Mouse (Mus musculus): ENCODE data around the gene Lcn4. TPM values are rescaled to one million over a fixed set of nuclear protein-coding genes. Genes with fewer than 3 reads are reported as not detected.

Lcn4 gene
- polyA plus RNA-seq, 1 experiment = not detected

DNA sequence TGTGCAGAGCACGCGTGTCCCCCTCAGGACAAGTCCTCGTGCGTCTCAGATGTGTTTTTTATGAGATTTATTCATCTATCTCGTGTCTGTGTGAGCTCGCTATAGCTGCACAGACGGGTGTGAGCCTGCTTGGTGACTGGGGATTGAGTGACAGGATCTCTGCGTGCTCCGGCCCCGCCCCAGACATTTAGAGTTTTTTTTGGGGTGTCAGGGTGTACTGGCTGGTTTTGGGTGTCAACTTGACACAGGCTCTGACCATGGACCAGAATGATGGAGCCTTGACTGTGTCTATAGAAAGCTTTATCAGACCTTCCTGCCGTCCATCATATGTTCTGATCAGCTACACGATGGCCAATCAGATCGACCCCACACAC lies 8.6 kb downstream of the Lcn4 start:
- no peak overlapping the region for H3K4me2 ChIP-seq (ENCODE audit: low read depth)
- H3K4me3 ChIP-seq = no peak overlapping the region
- TF ChIP-seq POLR2AphosphoS2 (IDR thresholded peaks at IDR 0.05; ENCODE audit: insufficient read length, low read depth) (no peak), MYOG (IDR thresholded peaks at IDR 0.05; ENCODE audit: control insufficient read depth in 1 of 3, insufficient read depth in 1 of 3, insufficient read length in 2 of 3, low read depth in 2 of 3) (no peak), REST (IDR thresholded peaks at IDR 0.05; ENCODE audit: insufficient read depth, insufficient read length) (no peak), E2F4 (IDR thresholded peaks at IDR 0.05; ENCODE audit: insufficient read depth) (no peak), CEBPB (IDR thresholded peaks at IDR 0.05; ENCODE audit: insufficient read depth, poor library complexity, severe bottlenecking) (no peak), TCF12 (IDR thresholded peaks at IDR 0.05; ENCODE audit: insufficient read depth, poor library complexity, severe bottlenecking) (no peak), MAX (IDR thresholded peaks at IDR 0.05; ENCODE audit: low read depth) (no peak), POLR2A (IDR thresholded peaks at IDR 0.05; ENCODE audit: insufficient read length, low read depth) (no peak), USF1 (IDR thresholded peaks at IDR 0.05; ENCODE audit: low read depth) (no peak), SRF (IDR thresholded peaks at IDR 0.05; ENCODE audit: control insufficient read depth, insufficient read length, low read depth) (no peak), TCF3 (IDR thresholded peaks at IDR 0.05; ENCODE audit: insufficient read length, low read depth) (no peak), MYOD1 (IDR thresholded peaks at IDR 0.05; ENCODE audit: control insufficient read depth in 1 of 3, insufficient read length in 2 of 3, low read depth in 2 of 3) (no peak)
- H3K27me3 ChIP-seq (ENCODE audit: control insufficient read depth, insufficient read depth, insufficient read length) = peaks cover 15% of the 10 kb centered on the region
- no peak overlapping the region for H3ac ChIP-seq (ENCODE audit: control insufficient read depth, insufficient read length)
- H3K79me2 ChIP-seq (ENCODE audit: control insufficient read depth, insufficient read depth) = no peaks in the 10 kb centered on the region
- no peaks in the 10 kb centered on the region for H3K36me3 ChIP-seq (ENCODE audit: control insufficient read depth, insufficient read depth)

DNA sequence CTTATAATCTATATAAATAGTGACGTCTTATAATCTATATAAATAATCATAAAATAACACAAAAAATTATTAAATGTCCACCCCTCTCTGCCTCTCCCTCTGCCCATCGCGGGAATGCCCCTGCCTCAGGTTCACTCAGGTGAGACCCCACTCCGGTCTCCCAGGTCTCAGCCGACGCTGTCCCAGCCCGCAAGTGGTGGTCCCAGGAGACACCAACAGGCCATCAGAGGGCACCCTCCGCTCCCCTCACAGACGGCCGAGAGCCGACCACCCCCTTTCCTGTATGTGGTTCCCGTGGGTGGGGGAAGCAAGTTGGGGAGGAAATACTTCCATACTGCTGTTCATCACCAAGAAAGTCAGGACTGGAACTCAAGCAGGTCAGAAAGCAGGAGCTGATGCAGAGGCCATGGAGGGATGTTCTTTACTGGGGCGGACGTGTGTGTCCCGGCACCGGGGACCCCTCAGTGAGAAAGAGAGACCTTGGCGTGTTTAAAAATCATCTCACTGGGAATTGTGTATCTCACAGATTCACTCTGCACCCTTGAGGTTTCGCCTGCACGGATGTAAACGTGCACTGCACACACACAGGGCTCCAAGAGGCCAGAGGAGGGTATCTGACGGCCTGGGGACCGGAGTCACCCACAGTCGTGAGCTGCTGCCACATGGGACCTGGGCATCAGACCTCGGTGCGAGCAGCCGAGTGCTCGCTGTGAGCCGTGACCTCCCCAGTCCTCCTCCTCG lies 9.1 kb downstream of the Lcn4 start:
- Histone ChIP-seq H3K79me2 (ENCODE audit: control insufficient read depth, insufficient read depth) (no peaks in the 10 kb centered on the region), H3K4me3 (no peak overlapping the region), H3K27me3 (ENCODE audit: control insufficient read depth, insufficient read depth, insufficient read length) (peaks cover 14% of the 10 kb centered on the region), H3K4me2 (ENCODE audit: low read depth) (no peak overlapping the region), H3K36me3 (ENCODE audit: control insufficient read depth, insufficient read depth) (no peaks in the 10 kb centered on the region), H3ac (ENCODE audit: control insufficient read depth, insufficient read length) (no peak overlapping the region)
- TF ChIP-seq CEBPB (IDR thresholded peaks at IDR 0.05; ENCODE audit: insufficient read depth, poor library complexity, severe bottlenecking) (no peak), TCF3 (IDR thresholded peaks at IDR 0.05; ENCODE audit: insufficient read length, low read depth) (no peak), MYOD1 (IDR thresholded peaks at IDR 0.05; ENCODE audit: control insufficient read depth in 1 of 3, insufficient read length in 2 of 3, low read depth in 2 of 3) (no peak), MYOG (IDR thresholded peaks at IDR 0.05; ENCODE audit: control insufficient read depth in 1 of 3, insufficient read depth in 1 of 3, insufficient read length in 2 of 3, low read depth in 2 of 3) (no peak), POLR2AphosphoS2 (IDR thresholded peaks at IDR 0.05; ENCODE audit: insufficient read length, low read depth) (no peak), USF1 (IDR thresholded peaks at IDR 0.05; ENCODE audit: low read depth) (no peak), SRF (IDR thresholded peaks at IDR 0.05; ENCODE audit: control insufficient read depth, insufficient read length, low read depth) (no peak), MAX (IDR thresholded peaks at IDR 0.05; ENCODE audit: low read depth) (no peak), E2F4 (IDR thresholded peaks at IDR 0.05; ENCODE audit: insufficient read depth) (no peak), TCF12 (IDR thresholded peaks at IDR 0.05; ENCODE audit: insufficient read depth, poor library complexity, severe bottlenecking) (no peak), POLR2A (IDR thresholded peaks at IDR 0.05; ENCODE audit: insufficient read length, low read depth) (no peak), REST (IDR thresholded peaks at IDR 0.05; ENCODE audit: insufficient read depth, insufficient read length) (no peak)

DNA sequence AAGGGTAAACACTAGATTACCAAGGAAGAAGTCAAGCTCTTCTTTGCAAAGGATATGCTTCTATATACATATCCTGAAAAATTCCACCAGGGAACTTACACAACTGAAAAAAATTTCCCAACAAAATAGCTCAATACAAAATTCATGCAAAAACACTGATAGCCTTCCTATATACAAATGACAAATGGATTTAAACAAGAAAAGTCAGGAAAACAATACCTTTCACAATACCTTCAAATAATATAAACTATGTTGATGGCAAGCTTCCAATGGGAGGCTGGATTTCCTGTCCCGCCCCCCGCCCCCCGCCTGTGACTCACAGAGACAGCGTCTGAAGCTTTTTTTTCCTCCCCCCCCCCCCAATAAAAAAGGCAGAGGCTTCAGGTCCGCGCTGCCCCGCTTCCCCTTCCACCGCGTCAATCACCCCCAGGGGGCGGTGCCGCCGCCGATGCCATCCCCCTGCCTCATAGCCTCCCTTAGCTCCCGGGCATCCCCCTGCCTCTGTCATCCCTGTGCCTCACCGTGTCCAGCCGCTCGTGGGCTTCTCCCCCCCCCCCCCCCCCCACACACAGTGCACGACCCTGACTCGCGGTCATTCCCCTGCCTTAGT lies 9.8 kb downstream of the Lcn4 start:
- Histone ChIP-seq H3K79me2 (ENCODE audit: control insufficient read depth, insufficient read depth) (no peaks in the 10 kb centered on the region), H3ac (ENCODE audit: control insufficient read depth, insufficient read length) (no peak overlapping the region), H3K4me3 (no peak overlapping the region), H3K36me3 (ENCODE audit: control insufficient read depth, insufficient read depth) (no peaks in the 10 kb centered on the region), H3K27me3 (ENCODE audit: control insufficient read depth, insufficient read depth, insufficient read length) (peaks cover 14% of the 10 kb centered on the region), H3K4me2 (ENCODE audit: low read depth) (no peak overlapping the region)
- TF ChIP-seq MAX (IDR thresholded peaks at IDR 0.05; ENCODE audit: low read depth) = no peak
- TF ChIP-seq USF1 (IDR thresholded peaks at IDR 0.05; ENCODE audit: low read depth) = no peak
- TF ChIP-seq TCF3 (IDR thresholded peaks at IDR 0.05; ENCODE audit: insufficient read length, low read depth) = no peak
- TF ChIP-seq REST (IDR thresholded peaks at IDR 0.05; ENCODE audit: insufficient read depth, insufficient read length) = no peak
- TF ChIP-seq E2F4 (IDR thresholded peaks at IDR 0.05; ENCODE audit: insufficient read depth) = no peak
- TF ChIP-seq POLR2AphosphoS2 (IDR thresholded peaks at IDR 0.05; ENCODE audit: insufficient read length, low read depth) = no peak
- TF ChIP-seq POLR2A (IDR thresholded peaks at IDR 0.05; ENCODE audit: insufficient read length, low read depth) = no peak
- no peak for TF ChIP-seq CEBPB (IDR thresholded peaks at IDR 0.05; ENCODE audit: insufficient read depth, poor library complexity, severe bottlenecking)
- TF ChIP-seq TCF12 (IDR thresholded peaks at IDR 0.05; ENCODE audit: insufficient read depth, poor library complexity, severe bottlenecking) = no peak
- TF ChIP-seq MYOD1 (IDR thresholded peaks at IDR 0.05; ENCODE audit: control insufficient read depth in 1 of 3, insufficient read length in 2 of 3, low read depth in 2 of 3) = no peak
- no peak for TF ChIP-seq SRF (IDR thresholded peaks at IDR 0.05; ENCODE audit: control insufficient read depth, insufficient read length, low read depth)
- TF ChIP-seq MYOG (IDR thresholded peaks at IDR 0.05; ENCODE audit: control insufficient read depth in 1 of 3, insufficient read depth in 1 of 3, insufficient read length in 2 of 3, low read depth in 2 of 3) = no peak

DNA sequence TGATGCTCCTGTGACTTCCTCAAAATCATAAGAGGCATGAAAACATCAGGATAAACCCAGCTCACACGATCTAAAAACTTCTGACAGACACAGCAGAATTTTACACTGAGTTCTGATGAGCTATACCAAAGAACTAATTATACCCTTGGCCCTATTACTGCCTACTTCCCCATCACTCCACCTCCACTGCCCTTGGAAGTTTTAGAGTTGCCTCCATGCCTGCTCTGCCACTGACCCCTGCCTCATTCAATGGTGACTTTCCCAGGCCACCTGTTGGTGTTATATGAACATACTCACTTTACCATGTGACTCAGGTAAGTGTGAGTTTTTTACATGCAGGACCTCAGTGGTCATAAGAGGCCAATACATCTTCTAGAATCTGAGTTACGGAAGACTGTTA lies 13.7 kb downstream of the Lcn4 start:
- Histone ChIP-seq H3K36me3 (ENCODE audit: control insufficient read depth, insufficient read depth) (no peaks in the 10 kb centered on the region), H3K4me2 (ENCODE audit: low read depth) (no peak overlapping the region), H3ac (ENCODE audit: control insufficient read depth, insufficient read length) (no peak overlapping the region), H3K4me3 (no peak overlapping the region), H3K79me2 (ENCODE audit: control insufficient read depth, insufficient read depth) (no peaks in the 10 kb centered on the region), H3K27me3 (ENCODE audit: control insufficient read depth, insufficient read depth, insufficient read length) (peaks cover 8% of the 10 kb centered on the region)
- TF ChIP-seq E2F4 (IDR thresholded peaks at IDR 0.05; ENCODE audit: insufficient read depth) = no peak
- TF ChIP-seq MAX (IDR thresholded peaks at IDR 0.05; ENCODE audit: low read depth) = no peak
- TF ChIP-seq CEBPB (IDR thresholded peaks at IDR 0.05; ENCODE audit: insufficient read depth, poor library complexity, severe bottlenecking) = no peak
- TF ChIP-seq TCF3 (IDR thresholded peaks at IDR 0.05; ENCODE audit: insufficient read length, low read depth) = no peak
- TF ChIP-seq POLR2AphosphoS2 (IDR thresholded peaks at IDR 0.05; ENCODE audit: insufficient read length, low read depth) = no peak
- TF ChIP-seq SRF (IDR thresholded peaks at IDR 0.05; ENCODE audit: control insufficient read depth, insufficient read length, low read depth) = no peak
- no peak for TF ChIP-seq MYOG (IDR thresholded peaks at IDR 0.05; ENCODE audit: control insufficient read depth in 1 of 3, insufficient read depth in 1 of 3, insufficient read length in 2 of 3, low read depth in 2 of 3)
- TF ChIP-seq REST (IDR thresholded peaks at IDR 0.05; ENCODE audit: insufficient read depth, insufficient read length) = no peak
- TF ChIP-seq TCF12 (IDR thresholded peaks at IDR 0.05; ENCODE audit: insufficient read depth, poor library complexity, severe bottlenecking) = no peak
- TF ChIP-seq POLR2A (IDR thresholded peaks at IDR 0.05; ENCODE audit: insufficient read length, low read depth) = no peak
- TF ChIP-seq MYOD1 (IDR thresholded peaks at IDR 0.05; ENCODE audit: control insufficient read depth in 1 of 3, insufficient read length in 2 of 3, low read depth in 2 of 3) = no peak
